Mouse (Mus musculus) spleen, adult 2 months (tissue): Measurements from ENCODE around the gene Gdf3.

Experiments used
- CTCF ChIP-seq: fragments of 200-500 bp; IDR thresholded peaks from 2 replicates; pipeline ENCODE4 v1.5.1; 2011; ENCODE audit warnings: mild to moderate bottlenecking, inconsistent platforms; ENCODE audit not compliant: insufficient read depth, insufficient read length, insufficient replicate concordance; ENCODE audit errors: extremely low read depth
- POLR2A ChIP-seq: fragments of 200-500 bp; IDR thresholded peaks from 2 replicates; pipeline ENCODE4 v1.6.1; 2011; ENCODE audit warnings: low read depth, low read length, inconsistent platforms

DNA sequence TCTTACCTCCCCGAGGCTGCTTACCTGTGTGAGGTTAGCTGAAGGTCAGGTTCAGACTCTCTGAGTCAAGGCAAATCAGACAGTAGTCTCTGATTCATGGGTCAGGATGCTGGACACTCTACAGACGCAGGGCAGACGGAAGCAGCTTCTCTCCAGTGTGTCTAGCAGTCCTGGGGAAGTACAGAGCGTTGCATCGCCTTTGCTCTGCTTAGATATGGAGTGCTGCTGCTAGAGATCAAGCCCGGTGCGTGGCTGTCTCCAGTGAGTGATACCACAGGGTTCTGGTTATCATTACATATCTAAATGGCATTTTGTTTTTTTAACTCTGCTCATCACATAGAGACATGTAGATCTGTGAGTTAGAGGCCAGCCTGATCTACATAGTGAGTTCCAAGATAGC is 13.3 kb downstream of the Gdf3 start:
- no peak for TF ChIP-seq CTCF
- TF ChIP-seq POLR2A = no peak
